Mouse (Mus musculus) limb, embryonic 12.5 days (tissue): ENCODE data around the gene Tmem214. TPM values are rescaled to one million over a fixed set of nuclear protein-coding genes. Genes with fewer than 3 reads are reported as not detected.
"Not testable (repeated sequence)": the region's sequence is repeated elsewhere in the genome, so short reads cannot be mapped to it uniquely, and the experiment has no call there.

Experiments used
- ATAC-seq: fragments of 200-750 bp; cut with Nextera tagmentation; 2 replicates; pipeline ENCODE4 v1.8.0; 2017; ENCODE audit warnings: low read depth, moderate TSS enrichment; ENCODE audit not compliant: insufficient number of reproducible peaks, insufficient read depth, low FRiP score, low TSS enrichment
- H3K27ac ChIP-seq: fragments of 300-500 bp; sonication (generic); 2 replicates; pipeline ENCODE4 v1.5.1; 2016; ENCODE audit warnings: mild to moderate bottlenecking, moderate library complexity
- H3K27me3 ChIP-seq: fragments of 300-500 bp; sonication (generic); 2 replicates; pipeline ENCODE4 v1.6.1; 2016; ENCODE audit warnings: mild to moderate bottlenecking, moderate library complexity
- H3K36me3 ChIP-seq: fragments of 300-500 bp; sonication (generic); 2 replicates; pipeline ENCODE4 v1.6.1; 2016; ENCODE audit warnings: mild to moderate bottlenecking, moderate library complexity
- H3K4me1 ChIP-seq: fragments of 300-500 bp; sonication (generic); replicated peaks from 2 replicates; pipeline ENCODE4 v1.6.1; 2016
- H3K4me2 ChIP-seq: fragments of 300-500 bp; sonication (generic); 2 replicates; pipeline ENCODE4 v1.6.1; 2016; ENCODE audit warnings: mild to moderate bottlenecking, moderate library complexity
- H3K4me3 ChIP-seq: fragments of 300-500 bp; sonication (generic); replicated peaks from 2 replicates; pipeline ENCODE4 v1.5.1; 2016; ENCODE audit warnings: mild to moderate bottlenecking
- H3K9ac ChIP-seq: fragments of 300-500 bp; sonication (generic); replicated peaks from 2 replicates; pipeline ENCODE4 v1.6.1; 2016; ENCODE audit warnings: mild to moderate bottlenecking, moderate library complexity
- H3K9me3 ChIP-seq: fragments of 300-500 bp; sonication (generic); 2 replicates; pipeline ENCODE4 v1.6.1; 2016; ENCODE audit warnings: mild to moderate bottlenecking, moderate library complexity
- WGBS: fragments of 180-500 bp; shearing (Covaris S2); methylation state at CpG from one replicate; pipeline ENCODE4 v1.1.7; 2016; 5-methylcytosine and 5-hydroxymethylcytosine counted together
- polyA plus RNA-seq: library from polyadenylated mRNA; unstranded; fragments of >200 nt; fragmentation: Nextera tagmentation; extraction: Ambion mirVana; gene quantifications from 2 replicates; pipeline ENCODE4 v1.2.1, GENCODE M21; 2016

Tmem214 gene
- polyA plus RNA-seq, 1 experiment from 2014 or later = 84.6 TPM

- Histone ChIP-seq H3K4me1 (peaks cover 23% of the 10 kb centered on the region), H3K27me3 (no peaks in the 10 kb centered on the region), H3K27ac (peak overlapping the region; percentile 66), H3K4me3 (no peak overlapping the region), H3K36me3 (peaks cover 45% of the 10 kb centered on the region), H3K9ac (no peak overlapping the region), H3K9me3 (no peaks in the 10 kb centered on the region), H3K4me2 (peak overlapping the region; percentile 13; the same call in 1 of the 2 replicates)
- 18% methylated on average over 6 of the region's 6 CpGs for WGBS
- ATAC-seq = 0 out of 2 replicates have a peak, but pooled peaks have one; percentile 15
These were observed 10.8 kb downstream of the Tmem214 start for GRCm38 (mm10) chr5:30878616-30879015.

GRCm38 (mm10) chr5:30879347-30879943 lies 11.6 kb downstream of the Tmem214 start:
- Histone ChIP-seq H3K9ac (no peak overlapping the region), H3K4me2 (no peak overlapping the region), H3K4me1 (peaks cover 23% of the 10 kb centered on the region), H3K27ac (peak overlapping the region; percentile 66; the same call in 1 of the 2 replicates), H3K36me3 (peaks cover 37% of the 10 kb centered on the region), H3K9me3 (no peaks in the 10 kb centered on the region), H3K4me3 (no peak overlapping the region), H3K27me3 (no peaks in the 10 kb centered on the region)
- WGBS = 74% methylated on average over 5 of the region's 5 CpGs
- no peak for ATAC-seq

- H3K4me2 ChIP-seq, H3K9me3 ChIP-seq, H3K27me3 ChIP-seq, ATAC-seq, H3K27ac ChIP-seq, H3K9ac ChIP-seq, H3K4me3 ChIP-seq: not testable (repeated sequence)
- Histone ChIP-seq H3K4me1 (peaks cover 22% of the 10 kb centered on the region), H3K36me3 (peaks cover 13% of the 10 kb centered on the region)
- 79% methylated on average over 4 of the region's 4 CpGs for WGBS
These were observed 14.0 kb downstream of the Tmem214 start for GRCm38 (mm10) chr5:30881839-30882238.

- Histone ChIP-seq H3K9ac (no peak overlapping the region), H3K27me3 (no peaks in the 10 kb centered on the region), H3K4me1 (peaks cover 21% of the 10 kb centered on the region), H3K9me3 (no peaks in the 10 kb centered on the region), H3K4me2 (peak overlapping the region; percentile 68; the same call in 1 of the 2 replicates), H3K4me3 (no peak overlapping the region), H3K27ac (no peak overlapping the region), H3K36me3 (peaks cover 8% of the 10 kb centered on the region)
- WGBS = 65% methylated on average over 4 of the region's 4 CpGs
- ATAC-seq = no peak
These were observed 18.4 kb downstream of the Tmem214 start for GRCm38 (mm10) chr5:30886209-30886608.

- peaks cover 13% of the 10 kb centered on the region for H3K36me3 ChIP-seq
- H3K4me1 ChIP-seq = peaks cover 22% of the 10 kb centered on the region
- H3K4me2 ChIP-seq = peak overlapping the region; percentile 68
- no peaks in the 10 kb centered on the region for H3K27me3 ChIP-seq
- H3K4me3 ChIP-seq = peak overlapping the region; percentile 74
- no peak for ATAC-seq
- no peaks in the 10 kb centered on the region for H3K9me3 ChIP-seq
- WGBS = 35% methylated on average over 5 of the region's 5 CpGs
- peak overlapping the region; percentile 98 for H3K27ac ChIP-seq
- peak overlapping the region; percentile 70 for H3K9ac ChIP-seq
These were observed 18.9 kb downstream of the Tmem214 start for GRCm38 (mm10) chr5:30886731-30887130.

- Histone ChIP-seq H3K27me3 (no peaks in the 10 kb centered on the region), H3K9me3 (no peaks in the 10 kb centered on the region), H3K4me1 (peaks cover 22% of the 10 kb centered on the region), H3K36me3 (peaks cover 20% of the 10 kb centered on the region), H3K4me2 (peak overlapping the region; percentile 68), H3K4me3 (peak overlapping the region; percentile 74), H3K27ac (peak overlapping the region; percentile 98), H3K9ac (peak overlapping the region; percentile 70)
- peak; percentile 41 for ATAC-seq
- 1% methylated on average over 19 of the region's 19 CpGs for WGBS
These were observed 19.5 kb downstream of the Tmem214 start for GRCm38 (mm10) chr5:30887331-30887761.

- H3K4me2 ChIP-seq = peak overlapping the region; percentile 68
- peak overlapping the region; percentile 98 for H3K27ac ChIP-seq
- no peaks in the 10 kb centered on the region for H3K9me3 ChIP-seq
- ATAC-seq = peak; percentile 80
- peak overlapping the region; percentile 70 for H3K9ac ChIP-seq
- peaks cover 25% of the 10 kb centered on the region for H3K36me3 ChIP-seq
- under 1% methylated on average over 28 of the region's 28 CpGs for WGBS
- H3K4me1 ChIP-seq = peaks cover 22% of the 10 kb centered on the region
- peak overlapping the region; percentile 74 for H3K4me3 ChIP-seq
- no peaks in the 10 kb centered on the region for H3K27me3 ChIP-seq
These were observed 20.1 kb downstream of the Tmem214 start for GRCm38 (mm10) chr5:30887858-30888336.

GRCm38 (mm10) chr5:30888337-30889087 lies 20.7 kb downstream of the Tmem214 start, which contains the start of gene Agbl5:
Gene Agbl5 (plus strand): TSS chr5:30888694.
- Histone ChIP-seq H3K4me1 (peaks cover 22% of the 10 kb centered on the region), H3K9ac (peak within 1 kb of the TSS; percentile 83), H3K27ac (peak within 1 kb of the TSS; percentile 98), H3K4me2 (peak within 1 kb of the TSS; percentile 68), H3K4me3 (peak within 1 kb of the TSS; percentile 74), H3K27me3 (no peaks in the 10 kb centered on the region), H3K36me3 (peaks cover 31% of the 10 kb centered on the region), H3K9me3 (no peaks in the 10 kb centered on the region)
- under 1% methylated on average over 39 of the region's 42 CpGs for WGBS
- peak; percentile 88 for ATAC-seq

GRCm38 (mm10) chr5:30889088-30889754 lies 21.4 kb downstream of the Tmem214 start:
- H3K4me1 ChIP-seq = peaks cover 22% of the 10 kb centered on the region
- ATAC-seq = peak; percentile 17
- no peaks in the 10 kb centered on the region for H3K9me3 ChIP-seq
- H3K36me3 ChIP-seq = peaks cover 38% of the 10 kb centered on the region
- peak overlapping the region; percentile 74 for H3K4me3 ChIP-seq
- H3K27me3 ChIP-seq = no peaks in the 10 kb centered on the region
- H3K9ac ChIP-seq = peak overlapping the region; percentile 83
- H3K27ac ChIP-seq = peak overlapping the region; percentile 98
- H3K4me2 ChIP-seq = peak overlapping the region; percentile 68
- 2% methylated on average over 33 of the region's 42 CpGs for whole genome bisulfite sequencing

- H3K4me2 ChIP-seq = peak overlapping the region; percentile 68
- no peaks in the 10 kb centered on the region for H3K27me3 ChIP-seq
- peaks cover 22% of the 10 kb centered on the region for H3K4me1 ChIP-seq
- no peaks in the 10 kb centered on the region for H3K9me3 ChIP-seq
- H3K9ac ChIP-seq = peak overlapping the region; percentile 83
- peaks cover 50% of the 10 kb centered on the region for H3K36me3 ChIP-seq
- 86% methylated on average over 7 of the region's 7 CpGs for WGBS
- no peak for ATAC-seq
- peak overlapping the region; percentile 98 for H3K27ac ChIP-seq
- H3K4me3 ChIP-seq = peak overlapping the region; percentile 74
These were observed 22.6 kb downstream of the Tmem214 start for GRCm38 (mm10) chr5:30890375-30890774.

GRCm38 (mm10) chr5:30901860-30902259 lies 34.0 kb downstream of the Tmem214 start:
- Histone ChIP-seq H3K27ac (no peak overlapping the region), H3K27me3 (no peaks in the 10 kb centered on the region), H3K9ac (no peak overlapping the region), H3K36me3 (peaks cover 88% of the 10 kb centered on the region), H3K4me2 (no peak overlapping the region), H3K9me3 (no peaks in the 10 kb centered on the region), H3K4me3 (no peak overlapping the region), H3K4me1 (peaks cover 20% of the 10 kb centered on the region)
- ATAC-seq = no peak
- 93% methylated on average over 5 of the region's 5 CpGs for WGBS
